Mouse (Mus musculus): ENCODE data around the gene Cacna1s.

- TF ChIP-seq CTCF (IDR thresholded peaks at IDR 0.05; ENCODE audit: control insufficient read depth, insufficient read depth, insufficient replicate concordance, low read depth, low read length): no peak
- TF ChIP-seq POLR2A (IDR thresholded peaks at IDR 0.05; ENCODE audit: control insufficient read depth, low read depth, low read length): no peak
These were observed 103.8 kb downstream of the Cacna1s start for GRCm38 (mm10) chr1:136156304-136156703.
